Mouse (Mus musculus): ENCODE results near the gene Gm20708.
"Not testable (repeated sequence)": the region's sequence is repeated elsewhere in the genome, so short reads cannot be mapped to it uniquely, and the experiment has no call there.

Gm20708 gene

DNA sequence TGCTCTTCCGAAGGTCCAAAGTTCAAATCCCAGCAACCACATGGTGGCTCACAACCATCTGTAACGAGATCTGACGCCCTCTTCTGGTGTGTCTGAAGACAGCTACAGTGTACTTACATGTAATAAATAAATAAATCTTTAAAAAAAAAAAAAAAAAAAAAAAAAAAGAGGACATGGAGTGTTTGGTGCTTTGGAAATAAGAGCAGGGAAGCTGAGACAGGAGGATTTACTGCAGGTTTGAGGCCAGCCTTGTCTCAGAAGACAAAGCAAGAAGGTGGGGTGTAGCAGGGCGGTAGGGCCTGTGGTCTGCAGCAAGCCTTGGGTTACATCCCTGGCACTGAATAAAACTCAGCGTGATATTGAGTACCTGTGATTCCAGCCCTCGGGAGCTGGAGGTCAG is 24.0 kb downstream of the Gm20708 start:
- DNase-seq (ENCODE audit: low spot score), result not testable (repeated sequence)

DNA sequence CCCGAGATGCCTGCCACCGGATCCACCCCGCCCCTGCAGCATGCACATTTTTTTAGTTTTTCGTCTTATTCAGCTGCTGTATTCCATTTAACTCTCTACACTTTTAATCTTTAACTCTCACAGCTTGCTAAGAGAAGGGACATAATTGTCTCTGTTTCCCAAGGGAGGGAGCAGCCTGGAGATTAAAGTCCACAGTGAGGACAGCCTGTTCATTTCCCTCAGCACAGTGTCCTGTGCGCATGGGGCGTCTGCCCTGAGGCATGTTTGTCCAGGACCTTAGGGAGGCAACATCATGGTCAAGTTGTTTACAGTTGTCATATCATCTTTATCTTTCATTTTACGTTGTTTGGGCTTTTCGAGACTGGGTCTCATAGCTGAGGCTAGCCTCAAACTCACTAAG is 24.6 kb downstream of the Gm20708 start:
- DNase-seq (ENCODE audit: low spot score), result no peak

DNA sequence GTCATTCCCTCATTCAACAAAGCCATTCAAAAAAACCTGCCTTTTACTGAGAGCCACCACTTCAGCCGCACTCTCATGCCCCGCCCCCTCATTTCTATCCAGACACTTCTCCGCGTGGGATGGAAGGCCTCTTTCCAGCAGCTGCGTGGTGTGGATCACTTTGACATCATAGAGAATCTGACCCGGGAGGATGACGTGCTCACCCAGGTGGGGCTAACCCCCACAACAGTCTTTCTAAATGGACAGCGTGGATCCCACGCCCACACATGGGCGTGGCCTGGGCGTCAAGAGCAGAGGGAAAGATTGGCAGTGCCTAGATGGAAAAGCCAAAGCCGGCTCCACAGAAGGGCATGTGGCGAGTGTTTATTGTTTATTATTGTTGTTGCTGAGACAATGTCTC is 26.8 kb downstream of the Gm20708 start:
- no peak for DNase-seq (ENCODE audit: low spot score)

DNA sequence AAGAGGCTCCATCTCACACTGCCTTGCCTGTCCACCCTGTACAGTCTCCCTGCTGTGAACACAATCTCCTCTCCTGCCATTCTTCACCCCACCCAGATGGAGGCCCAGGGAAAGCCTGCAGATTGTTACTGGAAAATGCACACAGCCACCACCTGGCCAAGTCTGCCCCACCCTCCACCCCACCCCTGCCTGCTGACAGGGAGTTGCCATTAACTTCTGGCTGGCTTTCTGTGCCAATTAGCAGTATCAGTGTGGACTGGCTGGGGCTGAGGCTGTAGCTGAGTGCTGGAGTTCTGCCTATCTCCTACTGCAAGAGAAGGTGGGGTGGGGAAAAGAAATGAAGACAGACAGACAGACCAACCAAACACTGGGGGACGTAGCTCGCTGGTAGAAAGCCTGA is 29.1 kb downstream of the Gm20708 start:
- DNase-seq (ENCODE audit: low spot score), result no peak

DNA sequence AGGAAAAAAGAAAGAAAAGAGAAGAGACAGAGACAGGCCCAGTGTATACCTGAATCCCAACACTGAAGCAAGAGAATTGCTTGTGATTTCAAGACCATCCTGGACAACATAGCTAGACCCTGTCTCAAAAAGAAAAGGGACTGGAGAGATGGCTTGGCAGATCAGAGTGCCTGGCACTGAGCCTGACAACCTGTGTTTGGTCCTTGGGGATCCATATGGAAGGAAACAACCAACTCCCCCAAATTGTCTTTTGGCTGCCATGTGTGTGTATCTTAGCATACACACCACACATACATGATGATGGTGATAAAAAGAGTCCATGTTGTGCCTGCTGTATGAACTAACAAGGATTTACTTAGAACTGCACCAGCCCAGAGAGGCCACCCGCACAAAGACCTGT is 29.6 kb downstream of the Gm20708 start:
- no peak for DNase-seq (ENCODE audit: low spot score)

DNA sequence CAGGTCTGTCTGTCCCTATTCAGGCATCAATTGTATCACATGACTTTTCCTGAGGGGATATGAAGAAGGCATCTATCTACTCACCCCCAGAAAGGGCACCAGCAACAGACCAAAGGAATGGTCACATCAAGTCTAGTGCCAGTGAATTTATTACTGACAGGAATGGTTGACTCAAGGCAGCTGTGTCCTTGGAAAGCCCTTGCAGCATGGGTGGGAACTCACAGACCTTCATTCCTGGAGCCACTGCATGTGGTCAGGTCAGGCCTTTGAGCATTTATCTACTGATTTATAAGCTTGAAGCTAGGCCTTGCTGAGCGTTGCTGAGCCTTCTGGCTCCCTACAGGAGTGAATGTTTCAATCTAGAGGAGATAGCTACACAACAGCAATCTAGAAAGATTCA is 31.4 kb downstream of the Gm20708 start:
- DNase-seq (ENCODE audit: low spot score), result no peak

DNA sequence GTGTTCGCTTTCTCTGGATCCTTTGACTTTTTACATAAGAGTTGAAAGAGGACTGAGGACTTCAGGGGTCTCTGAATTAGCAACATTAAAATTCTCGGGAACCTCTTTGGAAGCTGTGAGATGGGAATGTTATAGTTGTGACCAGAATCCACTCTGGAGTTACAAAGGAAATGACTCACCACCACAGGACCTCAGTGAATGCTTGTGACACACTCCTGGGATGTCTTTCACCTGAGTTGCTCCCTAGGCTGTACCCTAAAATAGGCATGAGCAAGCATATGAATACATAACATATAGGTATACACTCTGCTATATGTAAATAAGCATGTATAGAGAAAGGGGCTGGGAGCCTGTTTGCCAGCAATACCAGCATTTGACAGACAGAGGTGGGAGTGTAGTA is 34.0 kb downstream of the Gm20708 start:
- DNase-seq (ENCODE audit: low spot score), result no peak

DNA sequence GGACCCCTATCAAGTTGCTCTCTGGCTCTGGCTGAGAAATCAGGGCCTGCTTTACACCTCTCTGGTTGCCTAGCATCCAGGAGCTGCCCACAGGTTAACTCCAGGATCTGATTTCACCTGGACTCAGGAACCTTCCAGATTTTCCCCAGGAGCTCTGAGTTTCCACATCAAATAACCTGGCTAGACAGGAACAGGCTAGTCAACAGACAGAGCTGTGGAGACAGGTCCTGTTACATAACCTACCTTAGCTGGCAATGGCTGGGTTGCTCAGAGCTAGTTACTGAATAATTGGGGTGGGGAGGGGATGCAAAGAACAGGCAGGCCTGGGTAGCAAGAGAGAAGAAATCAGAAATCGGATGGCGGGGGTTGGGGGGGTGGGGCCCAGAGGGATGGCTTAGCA is 35.5 kb downstream of the Gm20708 start:
- no peak for DNase-seq (ENCODE audit: low spot score)

DNA sequence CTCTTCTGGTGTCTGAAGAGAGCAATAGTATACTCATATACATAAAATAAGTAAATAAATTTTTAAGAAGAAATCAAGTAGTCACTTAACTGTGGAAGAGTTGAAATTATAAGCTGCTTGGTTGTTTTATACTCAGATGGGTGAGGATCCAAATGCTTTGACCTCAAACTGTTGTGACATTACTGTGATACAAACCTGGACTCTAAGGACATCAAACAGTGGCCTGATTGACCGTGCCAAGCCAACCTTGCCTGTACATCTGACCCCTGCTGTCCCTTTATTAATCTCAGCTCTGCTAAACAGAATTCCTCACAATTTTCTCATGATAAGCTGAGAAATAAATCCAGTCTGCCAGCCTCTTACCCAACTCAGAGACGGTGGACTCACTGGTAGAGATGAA is 36.2 kb downstream of the Gm20708 start:
- DNase-seq (ENCODE audit: low spot score), result no peak

DNA sequence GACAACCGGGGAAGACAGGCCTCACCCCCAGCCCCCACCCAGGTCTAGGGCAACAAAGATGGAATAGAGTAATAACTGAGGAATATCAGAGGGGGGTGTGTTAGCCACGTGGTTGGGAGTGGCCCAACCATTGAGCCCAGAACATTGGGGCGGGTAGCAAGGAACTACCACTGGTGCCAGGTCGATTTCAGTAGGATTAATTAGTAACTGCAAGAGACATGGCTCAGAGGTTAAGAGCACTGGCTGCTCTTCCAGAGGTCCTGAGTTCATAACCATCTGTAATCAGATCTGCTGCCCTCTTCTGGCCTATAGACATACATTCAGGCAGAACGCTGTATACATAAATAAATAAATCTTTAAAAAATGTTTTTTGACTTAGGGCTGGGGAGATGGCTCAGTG is 37.2 kb downstream of the Gm20708 start:
- DNase-seq (ENCODE audit: low spot score), result no peak

DNA sequence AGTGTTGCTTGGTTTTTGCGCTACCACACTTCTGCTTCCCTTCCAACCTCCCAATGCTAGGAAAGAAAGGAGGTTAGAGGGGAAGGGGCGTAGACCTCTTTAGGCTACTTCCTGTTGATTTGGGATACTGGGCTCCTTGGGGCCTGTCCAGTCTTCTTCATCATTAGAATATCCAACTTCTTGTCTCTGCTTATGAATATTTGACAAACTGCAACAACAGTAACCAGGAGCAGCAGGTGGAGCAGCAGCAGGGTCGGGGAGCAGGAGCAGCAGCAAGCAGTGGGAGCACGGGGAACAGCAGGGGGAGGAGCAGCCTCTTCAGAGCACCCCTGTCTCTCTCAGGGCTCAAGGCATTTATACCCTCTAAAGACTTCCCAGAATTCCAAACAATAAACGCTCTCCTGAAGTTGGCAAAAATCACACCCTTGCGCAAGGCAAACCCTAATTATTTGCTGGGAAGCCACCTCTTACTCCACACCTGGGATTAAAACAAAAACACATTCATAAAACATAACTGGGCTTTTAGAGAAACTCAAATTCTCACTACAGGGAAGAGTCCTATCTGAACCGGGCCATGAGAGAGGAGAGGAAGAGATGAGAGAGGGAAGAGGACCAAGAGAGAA is 38.2 kb downstream of the Gm20708 start:
- DNase-seq (ENCODE audit: low spot score), result no peak

DNA sequence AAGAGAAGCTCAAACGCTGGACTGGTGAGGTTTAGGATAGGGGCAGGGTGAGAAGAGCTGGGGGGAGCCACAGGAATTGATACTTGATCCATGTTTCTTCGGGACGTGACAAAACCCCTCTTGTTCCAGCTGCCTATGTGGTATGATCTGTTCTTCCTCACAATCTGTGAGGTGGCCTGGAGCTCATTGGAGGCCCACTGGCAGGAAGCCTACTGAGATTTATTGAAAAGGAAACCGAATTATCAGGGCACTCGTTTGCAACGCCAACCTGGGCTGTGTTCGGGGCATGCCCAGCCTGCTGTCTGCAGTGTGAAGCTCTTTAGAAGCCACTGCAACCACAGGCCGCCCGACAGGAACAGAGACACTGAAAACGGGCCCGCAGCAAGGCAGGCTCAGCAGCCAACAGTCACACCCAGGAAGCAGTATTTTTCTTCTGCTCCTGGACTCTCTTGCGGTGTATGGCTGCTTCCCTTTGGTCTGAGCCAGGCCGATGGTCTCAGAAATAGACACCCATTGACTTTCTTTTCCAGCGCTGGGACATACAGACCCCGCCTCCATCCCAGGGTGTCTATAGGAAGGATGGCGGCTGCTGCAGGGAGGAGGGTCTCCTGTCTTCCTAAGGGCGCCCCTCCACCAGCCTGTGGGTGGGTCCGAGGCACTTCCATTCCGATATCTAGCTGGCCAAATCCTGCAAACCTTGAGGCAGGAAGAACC is 39.0 kb downstream of the Gm20708 start:
- no peak for DNase-seq (ENCODE audit: low spot score)

DNA sequence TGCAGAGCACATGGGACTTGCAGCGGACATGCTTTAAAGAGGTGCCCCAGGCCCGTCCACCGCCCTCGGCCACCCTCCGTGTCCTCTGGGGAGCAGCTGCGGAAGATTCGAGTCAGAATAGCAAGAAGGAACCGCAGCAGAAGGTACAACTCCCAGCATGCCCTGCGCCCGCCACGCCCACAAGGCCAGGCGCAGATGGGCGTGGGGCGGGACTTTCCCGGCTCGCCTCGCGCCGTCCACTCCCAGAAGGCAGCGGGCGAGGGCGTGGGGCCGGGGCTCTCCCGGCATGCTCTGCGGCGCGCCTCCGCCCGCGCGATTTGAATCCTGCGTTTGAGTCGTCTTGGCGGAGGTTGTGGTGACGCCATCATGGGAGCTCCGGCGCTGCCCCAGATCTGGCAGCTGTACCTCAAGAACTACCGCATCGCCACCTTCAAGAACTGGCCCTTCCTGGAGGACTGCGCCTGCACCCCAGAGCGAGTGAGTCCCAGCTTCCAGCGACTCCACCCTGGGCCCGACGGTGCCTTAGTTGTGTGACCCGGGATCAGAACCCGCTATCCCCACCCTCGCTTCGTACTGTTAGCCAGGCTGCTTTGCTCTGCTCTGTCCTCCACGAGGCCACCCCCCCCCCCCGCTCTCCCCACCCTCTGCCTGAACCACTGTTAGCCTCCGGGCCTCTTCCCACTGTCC is 39.7 kb downstream of the Gm20708 start, which contains the start of gene Birc5:
Gene Birc5 (plus strand): TSS at position 267 of the 687 bp plus-strand sequence.
- DNase-seq (ENCODE audit: low spot score), result peak; percentile 92

DNA sequence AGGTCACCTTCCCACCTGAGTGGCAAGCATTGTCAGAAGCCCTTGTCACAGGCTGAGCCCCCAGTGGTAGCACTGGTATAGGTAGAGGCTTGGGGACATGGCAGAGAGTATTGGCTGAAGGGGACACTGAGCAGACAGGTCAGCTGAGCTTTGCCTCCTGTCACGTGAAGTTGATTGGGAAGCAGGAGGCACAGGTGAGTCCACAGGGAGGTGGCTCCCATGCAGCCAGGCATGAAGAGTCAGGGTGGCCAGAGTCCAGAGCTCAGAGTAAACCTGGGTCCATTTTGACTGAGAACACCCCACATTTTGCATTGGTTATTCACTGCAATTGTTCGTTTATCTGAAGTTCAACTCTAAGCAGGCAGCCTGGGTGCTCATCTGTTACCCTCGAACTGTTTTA is 43.4 kb downstream of the Gm20708 start:
- no peak for DNase-seq (ENCODE audit: low spot score)

DNA sequence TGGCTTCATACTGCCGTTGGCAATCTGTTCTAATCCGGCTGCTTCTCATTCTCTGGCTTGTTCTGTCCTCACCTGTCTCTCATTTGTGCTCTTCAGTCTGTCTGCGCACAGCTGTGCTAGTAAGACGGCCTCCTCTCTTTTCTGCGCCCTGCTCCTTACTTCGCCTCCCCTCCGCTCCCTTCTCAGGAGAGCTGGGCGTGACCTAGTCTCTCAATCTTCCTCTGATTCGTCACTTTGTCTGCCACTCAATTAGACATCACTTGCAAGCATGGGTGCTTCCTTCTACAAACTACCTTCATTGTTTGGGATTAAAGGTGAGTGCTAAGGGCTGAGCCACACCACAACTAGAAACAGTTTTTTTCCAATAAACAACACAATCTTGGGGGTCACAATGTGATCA is 44.8 kb downstream of the Gm20708 start:
- DNase-seq (ENCODE audit: low spot score), result no peak

DNA sequence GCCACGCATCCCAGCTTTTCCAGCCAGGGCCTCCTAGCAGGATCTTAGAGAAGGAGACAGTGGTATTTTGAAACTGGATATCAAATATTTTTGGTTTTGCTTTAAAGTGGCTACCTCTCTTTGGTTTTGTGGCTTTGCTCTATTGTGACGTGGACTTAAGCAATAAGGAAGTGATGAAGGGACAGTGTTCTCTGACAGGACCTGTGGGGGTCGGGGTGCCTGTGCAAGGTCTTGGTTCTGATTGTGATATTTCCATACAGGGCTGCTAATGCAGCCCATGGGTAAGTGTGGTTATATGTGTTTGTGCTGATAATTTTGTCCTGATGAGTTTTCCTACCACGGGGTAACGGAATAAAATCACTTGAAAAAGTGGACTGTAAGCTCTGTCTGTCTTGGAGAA is 45.9 kb downstream of the Gm20708 start:
- no peak for DNase-seq (ENCODE audit: low spot score)

DNA sequence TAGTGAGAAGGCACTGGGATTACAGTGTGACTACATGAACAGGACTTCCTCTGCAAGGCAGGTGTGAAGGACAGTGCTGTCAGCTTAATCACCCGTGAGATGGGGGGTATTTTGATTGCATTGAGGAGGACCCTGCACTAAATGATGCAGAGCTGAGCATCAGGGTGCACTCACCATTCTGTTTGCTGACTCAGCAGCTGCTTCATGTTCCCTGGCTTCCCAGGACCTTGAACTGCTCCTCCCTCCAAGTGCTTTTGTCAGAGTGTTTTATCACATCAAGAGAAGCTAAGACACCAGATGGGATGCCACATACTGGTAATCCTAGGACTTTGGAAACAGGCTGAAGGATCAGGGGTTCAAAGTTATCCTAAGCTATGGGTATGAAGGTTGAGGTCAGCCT is 46.5 kb downstream of the Gm20708 start:
- no peak for DNase-seq (ENCODE audit: low spot score)

DNA sequence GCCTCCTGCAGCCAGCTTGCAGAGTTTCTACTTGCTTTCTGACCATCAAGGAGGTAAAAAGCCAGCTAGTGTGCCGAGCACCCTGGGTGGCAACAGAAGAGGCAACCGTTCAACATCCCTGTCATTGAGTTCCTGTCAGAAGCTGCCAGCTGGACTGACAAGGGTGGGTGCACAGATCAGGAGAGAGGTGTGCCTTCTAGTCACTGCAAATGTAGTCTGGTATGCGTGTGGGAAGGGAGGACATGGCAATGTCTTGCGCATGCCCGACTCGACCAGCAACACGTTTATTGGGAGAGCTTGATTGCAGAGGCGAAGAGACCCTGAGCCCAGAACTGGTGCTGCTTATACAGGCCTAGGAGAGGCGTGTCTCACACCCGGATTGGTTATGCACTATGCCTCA is 48.0 kb downstream of the Gm20708 start:
- DNase-seq (ENCODE audit: low spot score), result no peak

DNA sequence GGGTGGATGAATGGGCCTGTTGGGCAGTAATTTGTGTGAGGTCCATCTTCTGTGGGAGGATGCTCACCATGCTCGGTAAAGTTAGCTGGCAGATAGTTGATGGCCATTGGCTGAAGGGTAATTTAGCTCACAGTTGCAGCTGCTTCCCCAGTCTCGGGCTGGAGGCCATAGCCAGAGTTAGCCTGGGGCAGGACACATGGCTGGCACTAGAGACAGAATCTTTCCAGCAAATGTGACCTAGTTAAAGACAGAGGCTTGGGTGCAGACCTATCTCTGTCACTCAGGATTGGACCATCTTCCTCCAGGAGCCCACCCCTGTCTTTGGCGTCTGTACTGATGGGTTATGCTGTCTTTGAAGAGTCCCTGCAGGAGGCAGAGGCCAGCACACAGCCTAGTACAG is 48.9 kb downstream of the Gm20708 start:
- no peak for DNase-seq (ENCODE audit: low spot score)

DNA sequence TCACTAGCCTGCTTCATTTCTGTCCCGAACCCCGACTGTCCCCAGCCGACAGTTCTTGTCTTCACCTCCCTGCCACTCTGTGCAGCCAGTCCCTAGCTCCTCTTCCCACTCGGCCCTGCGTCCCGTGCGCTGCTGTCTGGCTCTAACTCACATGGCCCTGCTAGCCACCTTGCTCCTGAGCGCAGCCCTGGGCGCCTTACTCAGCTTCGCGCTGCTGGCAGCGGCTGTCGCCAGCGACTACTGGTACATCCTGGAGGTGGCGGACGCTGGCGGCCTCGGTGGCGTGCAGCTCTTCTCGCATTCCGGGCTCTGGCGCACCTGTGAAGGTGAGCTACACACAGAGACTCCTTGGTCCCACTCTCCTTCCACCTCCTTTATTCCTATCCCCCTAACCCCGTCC is 51.1 kb downstream of the Gm20708 start, which contains the start of gene Tmem235:
Gene Tmem235 (plus strand): TSS at position 152 of the 400 bp plus-strand sequence.
- DNase-seq (ENCODE audit: low spot score), result no peak

DNA sequence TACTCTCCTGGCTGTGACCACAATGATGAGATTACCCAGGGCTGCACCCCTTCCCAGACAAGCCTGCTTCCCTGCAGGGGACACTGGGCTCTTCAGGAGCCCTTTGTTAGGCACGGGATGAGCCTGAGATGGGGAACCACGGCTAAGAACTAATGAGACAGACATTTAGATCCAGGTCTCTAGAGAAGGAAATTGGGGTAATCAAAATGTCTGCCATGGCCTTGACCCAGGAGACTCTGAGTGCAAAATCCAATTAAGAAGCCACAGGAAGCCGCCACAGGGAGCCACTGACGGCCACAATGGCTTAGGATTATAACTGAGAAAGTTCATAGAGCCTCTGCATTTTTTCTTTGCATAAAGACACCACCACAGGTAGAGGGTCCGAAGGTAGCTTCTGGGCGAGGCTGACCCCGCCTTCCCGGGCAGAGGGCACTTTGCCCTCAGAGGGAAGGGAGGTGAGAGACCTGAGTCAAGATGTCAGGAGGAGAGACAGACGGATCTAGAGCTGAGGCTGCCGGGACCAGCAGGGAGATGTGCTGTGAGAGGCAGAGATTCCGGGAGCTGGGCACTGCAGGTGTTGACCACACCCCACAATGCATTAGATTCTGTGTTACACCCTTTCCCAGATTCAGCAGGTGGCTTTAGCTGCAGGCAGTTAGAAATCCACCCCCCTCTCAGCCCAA is 53.8 kb downstream of the Gm20708 start:
- no peak for DNase-seq (ENCODE audit: low spot score)

DNA sequence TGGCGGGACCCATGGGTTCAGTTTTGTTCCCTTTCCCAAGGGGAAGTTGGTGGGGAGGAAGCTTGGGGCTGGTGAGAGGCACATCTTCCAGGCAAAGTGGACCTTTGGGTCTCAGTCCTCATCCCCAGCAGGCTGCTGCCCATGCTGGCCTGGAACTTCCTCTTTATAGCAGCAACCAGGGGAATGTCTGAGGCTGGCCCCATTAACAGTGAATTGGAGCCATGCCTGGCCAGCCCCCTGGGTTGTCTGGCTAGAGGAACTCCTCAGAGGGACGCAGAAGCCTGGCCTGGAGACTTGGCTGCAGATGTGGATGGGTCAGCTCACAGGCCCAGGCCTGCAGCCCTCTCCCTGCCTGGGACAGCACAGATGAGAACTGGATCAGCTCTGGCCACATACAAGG is 55.3 kb downstream of the Gm20708 start:
- DNase-seq (ENCODE audit: low spot score), result no peak

DNA sequence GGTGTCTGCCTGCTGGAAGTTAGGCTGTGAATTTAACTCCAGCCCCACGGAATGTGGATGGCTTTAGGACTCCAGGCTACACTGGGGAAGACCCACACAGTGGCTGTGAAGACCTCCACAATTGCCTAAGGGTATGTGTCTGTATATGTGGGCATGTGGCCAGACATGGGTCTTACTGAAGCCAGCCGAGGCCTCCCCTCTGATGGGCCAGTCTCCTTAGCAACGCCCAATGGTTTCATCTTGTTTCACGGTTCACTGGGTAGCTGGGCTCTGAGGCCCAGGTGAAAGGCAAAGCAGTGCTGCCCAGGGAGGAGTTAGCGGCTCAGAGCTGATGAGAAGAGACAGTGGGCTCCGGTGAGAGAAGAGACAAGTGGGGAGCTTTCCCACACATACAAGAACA is 56.5 kb downstream of the Gm20708 start:
- no peak for DNase-seq (ENCODE audit: low spot score)
